Mouse (Mus musculus): Measurements from ENCODE around the gene March6. TPM values are rescaled to one million over a fixed set of nuclear protein-coding genes. Genes with fewer than 3 reads are reported as not detected.

The March6 gene
- 15.8 TPM in 2 replicates for polyA plus RNA-seq (2015; fragmentation: Nextera tagmentation; extraction: Ambion mirVana)

- peak within 1 kb of the TSS; percentile 85 for H3K4me3 ChIP-seq (ENCODE audit: low read depth, low read length)
- H3K36me3 ChIP-seq (ENCODE audit: control insufficient read depth, insufficient read depth) = no peaks in the 10 kb centered on the region
- no peaks in the 10 kb centered on the region for H3K9me3 ChIP-seq (replicated peaks; ENCODE audit: control insufficient read depth, low read length)
- no peaks in the 10 kb centered on the region for H3K27me3 ChIP-seq (ENCODE audit: control insufficient read depth, insufficient read depth, low read depth, low read length)
- under 1% methylated on average over 98 of the region's 132 CpGs for WGBS (ENCODE audit: insufficient replicate concordance)
- H3K27ac ChIP-seq (ENCODE audit: low read length) = peak within 1 kb of the TSS; percentile 97
- H3K4me2 ChIP-seq (ENCODE audit: low read depth, low read length) = peak within 1 kb of the TSS; percentile 92
- H3K4me1 ChIP-seq (ENCODE audit: control insufficient read depth, low read depth, low read length) = peaks cover 41% of the 10 kb centered on the region
- H3K9ac ChIP-seq (ENCODE audit: low read depth, low read length) = peak within 1 kb of the TSS; percentile 95
- peak; percentile 88 for ATAC-seq (ENCODE audit: low read depth)
These were observed at the start of gene March6 for GRCm38 (mm10) chr15:31530659-31531445. March6 (minus strand) TSS chr15:31531053.

- no peaks in the 10 kb centered on the region for H3K9me3 ChIP-seq (replicated peaks; ENCODE audit: control insufficient read depth, low read length)
- 61% methylated on average over 5 of the region's 5 CpGs for WGBS (ENCODE audit: insufficient replicate concordance)
- no peaks in the 10 kb centered on the region for H3K27me3 ChIP-seq (ENCODE audit: control insufficient read depth, insufficient read depth, low read depth, low read length)
- ATAC-seq (ENCODE audit: low read depth) = no peak
- no peak overlapping the region for H3K4me2 ChIP-seq (ENCODE audit: low read depth, low read length)
- no peaks in the 10 kb centered on the region for H3K36me3 ChIP-seq (ENCODE audit: control insufficient read depth, insufficient read depth)
- H3K27ac ChIP-seq (ENCODE audit: low read length) = no peak overlapping the region
- H3K9ac ChIP-seq (ENCODE audit: low read depth, low read length) = no peak overlapping the region
- H3K4me1 ChIP-seq (ENCODE audit: control insufficient read depth, low read depth, low read length) = peaks cover 16% of the 10 kb centered on the region
- H3K4me3 ChIP-seq (ENCODE audit: low read depth, low read length) = no peak overlapping the region
These were observed 45.2 kb upstream of the March6 start for GRCm38 (mm10) chr15:31576076-31576475.

- ATAC-seq (ENCODE audit: low read depth) = 0 out of 2 replicates have a peak, but pooled peaks have one; percentile 34
- peak overlapping the region; percentile 14; the same call in 1 of the 2 replicates for H3K27ac ChIP-seq (ENCODE audit: low read length)
- peaks cover 21% of the 10 kb centered on the region for H3K4me1 ChIP-seq (ENCODE audit: control insufficient read depth, low read depth, low read length)
- H3K9ac ChIP-seq (ENCODE audit: low read depth, low read length) = no peak overlapping the region
- H3K27me3 ChIP-seq (ENCODE audit: control insufficient read depth, insufficient read depth, low read depth, low read length) = no peaks in the 10 kb centered on the region
- H3K36me3 ChIP-seq (ENCODE audit: control insufficient read depth, insufficient read depth) = no peaks in the 10 kb centered on the region
- H3K4me2 ChIP-seq (ENCODE audit: low read depth, low read length) = no peak overlapping the region
- H3K4me3 ChIP-seq (ENCODE audit: low read depth, low read length) = no peak overlapping the region
- no peaks in the 10 kb centered on the region for H3K9me3 ChIP-seq (replicated peaks; ENCODE audit: control insufficient read depth, low read length)
These were observed 42.8 kb upstream of the March6 start for GRCm38 (mm10) chr15:31573692-31574091.

GRCm38 (mm10) chr15:31573287-31573686 is 42.4 kb upstream of the March6 start:
- ATAC-seq (ENCODE audit: low read depth) = peak; percentile 58
- Histone ChIP-seq H3K9ac (ENCODE audit: low read depth, low read length) (no peak overlapping the region), H3K9me3 (replicated peaks; ENCODE audit: control insufficient read depth, low read length) (no peaks in the 10 kb centered on the region), H3K27ac (ENCODE audit: low read length) (peak overlapping the region; percentile 14; the same call in 1 of the 2 replicates), H3K4me2 (ENCODE audit: low read depth, low read length) (no peak overlapping the region), H3K4me1 (ENCODE audit: control insufficient read depth, low read depth, low read length) (peaks cover 21% of the 10 kb centered on the region), H3K36me3 (ENCODE audit: control insufficient read depth, insufficient read depth) (no peaks in the 10 kb centered on the region), H3K27me3 (ENCODE audit: control insufficient read depth, insufficient read depth, low read depth, low read length) (no peaks in the 10 kb centered on the region), H3K4me3 (ENCODE audit: low read depth, low read length) (no peak overlapping the region)
- 23% methylated on average over 4 of the region's 4 CpGs for WGBS (ENCODE audit: insufficient replicate concordance)

- Histone ChIP-seq H3K27ac (ENCODE audit: low read length) (no peak overlapping the region), H3K36me3 (ENCODE audit: control insufficient read depth, insufficient read depth) (no peaks in the 10 kb centered on the region), H3K4me1 (ENCODE audit: control insufficient read depth, low read depth, low read length) (peaks cover 21% of the 10 kb centered on the region), H3K4me2 (ENCODE audit: low read depth, low read length) (no peak overlapping the region), H3K4me3 (ENCODE audit: low read depth, low read length) (no peak overlapping the region), H3K9me3 (replicated peaks; ENCODE audit: control insufficient read depth, low read length) (no peaks in the 10 kb centered on the region), H3K27me3 (ENCODE audit: control insufficient read depth, insufficient read depth, low read depth, low read length) (no peaks in the 10 kb centered on the region), H3K9ac (ENCODE audit: low read depth, low read length) (no peak overlapping the region)
- WGBS (ENCODE audit: insufficient replicate concordance) = 78% methylated on average over 16 of the region's 16 CpGs
- ATAC-seq (ENCODE audit: low read depth) = no peak
These were observed 41.3 kb upstream of the March6 start for GRCm38 (mm10) chr15:31571906-31572722.

GRCm38 (mm10) chr15:31570959-31571358 is 40.1 kb upstream of the March6 start:
- ATAC-seq (ENCODE audit: low read depth) = no peak
- Histone ChIP-seq H3K4me2 (ENCODE audit: low read depth, low read length) (no peak overlapping the region), H3K4me3 (ENCODE audit: low read depth, low read length) (no peak overlapping the region), H3K27me3 (ENCODE audit: control insufficient read depth, insufficient read depth, low read depth, low read length) (no peaks in the 10 kb centered on the region), H3K27ac (ENCODE audit: low read length) (0 out of 2 replicates have a peak overlapping the region, but pooled peaks have one; percentile 15), H3K9me3 (replicated peaks; ENCODE audit: control insufficient read depth, low read length) (no peaks in the 10 kb centered on the region), H3K36me3 (ENCODE audit: control insufficient read depth, insufficient read depth) (no peaks in the 10 kb centered on the region), H3K9ac (ENCODE audit: low read depth, low read length) (no peak overlapping the region), H3K4me1 (ENCODE audit: control insufficient read depth, low read depth, low read length) (peaks cover 21% of the 10 kb centered on the region)
- WGBS (ENCODE audit: insufficient replicate concordance) = 49% methylated on average over 8 of the region's 8 CpGs

- WGBS (ENCODE audit: insufficient replicate concordance) = 56% methylated on average over 9 of the region's 9 CpGs
- H3K4me2 ChIP-seq (ENCODE audit: low read depth, low read length) = peak overlapping the region; percentile 37
- 0 out of 2 replicates have a peak overlapping the region, but pooled peaks have one; percentile 1 for H3K27ac ChIP-seq (ENCODE audit: low read length)
These were observed 38.6 kb upstream of the March6 start for GRCm38 (mm10) chr15:31569325-31570022.

GRCm38 (mm10) chr15:31568581-31568996 is 37.7 kb upstream of the March6 start:
- no peaks in the 10 kb centered on the region for H3K27me3 ChIP-seq (ENCODE audit: control insufficient read depth, insufficient read depth, low read depth, low read length)
- H3K9ac ChIP-seq (ENCODE audit: low read depth, low read length) = no peak overlapping the region
- no peak overlapping the region for H3K27ac ChIP-seq (ENCODE audit: low read length)
- peak; percentile 71 for ATAC-seq (ENCODE audit: low read depth)
- peaks cover 21% of the 10 kb centered on the region for H3K4me1 ChIP-seq (ENCODE audit: control insufficient read depth, low read depth, low read length)
- H3K4me2 ChIP-seq (ENCODE audit: low read depth, low read length) = peak overlapping the region; percentile 37
- no peaks in the 10 kb centered on the region for H3K9me3 ChIP-seq (replicated peaks; ENCODE audit: control insufficient read depth, low read length)
- H3K4me3 ChIP-seq (ENCODE audit: low read depth, low read length) = peak overlapping the region; percentile 32
- WGBS (ENCODE audit: insufficient replicate concordance) = 47% methylated on average over 12 of the region's 12 CpGs
- no peaks in the 10 kb centered on the region for H3K36me3 ChIP-seq (ENCODE audit: control insufficient read depth, insufficient read depth)

More at GRCm38 (mm10) chr15:31569325-31570022, 38.6 kb upstream of the March6 start:
- no peaks in the 10 kb centered on the region for H3K27me3 ChIP-seq (ENCODE audit: control insufficient read depth, insufficient read depth, low read depth, low read length)
- H3K9me3 ChIP-seq (replicated peaks; ENCODE audit: control insufficient read depth, low read length) = no peaks in the 10 kb centered on the region
- no peak overlapping the region for H3K4me3 ChIP-seq (ENCODE audit: low read depth, low read length)
- no peaks in the 10 kb centered on the region for H3K36me3 ChIP-seq (ENCODE audit: control insufficient read depth, insufficient read depth)
- peaks cover 21% of the 10 kb centered on the region for H3K4me1 ChIP-seq (ENCODE audit: control insufficient read depth, low read depth, low read length)
- ATAC-seq (ENCODE audit: low read depth) = peak; percentile 18; the same call in 1 of the 2 replicates
- no peak overlapping the region for H3K9ac ChIP-seq (ENCODE audit: low read depth, low read length)

All from liver, embryonic 16.5 days (tissue).